Mouse (Mus musculus) spleen, adult 2 months (tissue): ENCODE measurements around the gene Bicra.

Experiments used
- CTCF ChIP-seq: fragments of 200-500 bp; IDR thresholded peaks from 2 replicates; pipeline ENCODE4 v1.5.1; 2011; ENCODE audit warnings: mild to moderate bottlenecking, inconsistent platforms; ENCODE audit not compliant: insufficient read depth, insufficient read length, insufficient replicate concordance; ENCODE audit errors: extremely low read depth
- POLR2A ChIP-seq: fragments of 200-500 bp; IDR thresholded peaks from 2 replicates; pipeline ENCODE4 v1.6.1; 2011; ENCODE audit warnings: low read depth, low read length, inconsistent platforms

GRCm38 (mm10) chr7:16005020-16005419 is 42.7 kb downstream of the Bicra start:
- TF ChIP-seq CTCF (no peak), POLR2A (no peak)
